ENCODE assay signal across 8 mouse cellular contexts in genomic region chr11:3330566-3330965, GRCm38 (mm10). TPM values are rescaled to one million over a fixed set of nuclear protein-coding genes. Genes with fewer than 3 reads are reported as not detected.
DNase-seq lines count a peak whose midpoint lies in the region; ATAC-seq and TF ChIP-seq lines count a peak whose summit lies in the region.

No protein-coding gene starts in this region.

- no peaks in the 10 kb centered on the region for H3K9me3 ChIP-seq in ES-Bruce4 (replicated peaks; ENCODE audit: control insufficient read depth, insufficient read depth, low read length, poor library complexity, severe bottlenecking)
- no peaks in the 10 kb centered on the region for H3K9me3 ChIP-seq in neural tube, embryonic 15.5 days (replicated peaks)

- WGBS in lung, adult 2 months = 2% methylated on average over 9 of the region's 9 CpGs
- under 1% methylated on average over 9 of the region's 9 CpGs for WGBS in neural tube, embryonic 15.5 days

- no peaks in the 10 kb centered on the region for H3K27me3 ChIP-seq in ES-Bruce4 (ENCODE audit: control insufficient read depth, insufficient read depth, low read length, poor library complexity, severe bottlenecking)
- H3K27me3 ChIP-seq in neural tube, embryonic 15.5 days (replicated peaks) = no peaks in the 10 kb centered on the region

- TF ChIP-seq CTCF in ES-Bruce4 (IDR thresholded peaks at IDR 0.05; ENCODE audit: low read depth, low read length) = peak; percentile 44
- peak; percentile 30; the same call in 1 of the 2 replicates for TF ChIP-seq CTCF in lung, adult 2 months (IDR thresholded peaks at IDR 0.05; ENCODE audit: insufficient read depth, low read length)

- H3K36me3 ChIP-seq in ES-Bruce4 (ENCODE audit: control insufficient read depth, insufficient read depth, low read length, poor library complexity, severe bottlenecking) = no peaks in the 10 kb centered on the region
- H3K36me3 ChIP-seq in neural tube, embryonic 15.5 days = peaks cover 11% of the 10 kb centered on the region; the same call in 1 of the 2 replicates

- TF ChIP-seq EP300 in ES-Bruce4 (IDR thresholded peaks at IDR 0.05; ENCODE audit: insufficient read depth, low read depth, low read length) = no peak

- H3K9ac ChIP-seq in ES-Bruce4 (ENCODE audit: low read depth, poor library complexity, severe bottlenecking) = peak overlapping the region; percentile 84
- H3K9ac ChIP-seq in neural tube, embryonic 15.5 days (replicated peaks) = peak overlapping the region; percentile 60

- H3K4me3 ChIP-seq in ES-Bruce4 (ENCODE audit: low read depth, low read length) = peak overlapping the region; percentile 51
- H3K4me3 ChIP-seq in lung, adult 2 months (replicated peaks; ENCODE audit: extremely low read depth, low read depth, low read length) = peak overlapping the region; percentile 73
- peak overlapping the region; percentile 61 for H3K4me3 ChIP-seq in neural tube, embryonic 15.5 days (replicated peaks)

- peak overlapping the region; percentile 100 for H3K4me2 ChIP-seq in neural tube, embryonic 15.5 days

- peaks cover 9% of the 10 kb centered on the region for H3K4me1 ChIP-seq in ES-Bruce4 (ENCODE audit: control insufficient read depth, insufficient read depth, low read length)
- peaks cover 17% of the 10 kb centered on the region for H3K4me1 ChIP-seq in lung, adult 2 months (ENCODE audit: control insufficient read depth, insufficient read depth, low read length)
- peaks cover 40% of the 10 kb centered on the region for H3K4me1 ChIP-seq in neural tube, embryonic 15.5 days

- TF ChIP-seq POLR2A in ES-Bruce4 (IDR thresholded peaks at IDR 0.05; ENCODE audit: insufficient read depth, low read length) = no peak
- TF ChIP-seq POLR2A in lung, adult 2 months (IDR thresholded peaks at IDR 0.05; ENCODE audit: borderline replicate concordance, extremely low read depth, low read depth, low read length) = peak; percentile 65; the same call in 1 of the 2 replicates

- ATAC-seq in neural tube, embryonic 15.5 days (ENCODE audit: low FRiP score) = peak; percentile 43; the same call in 1 of the 2 replicates

- H3K27ac ChIP-seq in ES-Bruce4 (ENCODE audit: insufficient read depth, low read length) = no peak overlapping the region
- peak overlapping the region; percentile 84 for H3K27ac ChIP-seq in neural tube, embryonic 15.5 days (replicated peaks)

- DNase-seq in cerebellum, adult 11-12 months = peak; percentile 94
- peak; percentile 59 for DNase-seq in forelimb bud, embryonic 11.5 days (ENCODE audit: low read depth, low spot score)
- DNase-seq in heart, postnatal 4 days = peak; percentile 90
- peak; percentile 89 to 90 for DNase-seq in layer of hippocampus, adult 8-10 months (ENCODE audit: low spot score in 2 of 2)
- peak; percentile 74 for DNase-seq in lung, adult 2 months
- DNase-seq in testis, postnatal 10 days (ENCODE audit: low spot score) = peak; percentile 89

RNA-seq across cellular contexts. Expression of gene Pik3ip1, which starts 0.4 kb away (rescaled TPM):
- 17.0 TPM in 2 replicates for polyA plus RNA-seq in ES-Bruce4 (2011; ENCODE audit: insufficient read depth, insufficient read length, low read depth, missing spikeins)
- 10 to 100 TPM; 11.7 to 12.0 TPM for total RNA-seq in heart, postnatal 4 days (2021)
- total RNA-seq in layer of hippocampus, adult 8-10 months (2022) = 10 to 100 TPM; 38.2 to 53.1 (median 46.4) TPM
- 23.2 and 38.3 TPM in 2 replicates for polyA plus RNA-seq in lung, adult 2 months (2012; rRNA removed)
- 28.7 and 35.3 TPM in 2 replicates for polyA plus RNA-seq in neural tube, embryonic 15.5 days (2015; fragmentation: Nextera tagmentation; extraction: Ambion mirVana)

RNA-seq across cellular contexts. Expression of gene Patz1, which starts 41.9 kb away (rescaled TPM):
- polyA plus RNA-seq in ES-Bruce4 (2011; ENCODE audit: insufficient read depth, insufficient read length, low read depth, missing spikeins) = 55.6 and 62.5 TPM in 2 replicates
- total RNA-seq in heart, postnatal 4 days (2021) = 10 to 100 TPM; 38.5 to 41.6 TPM
- total RNA-seq in layer of hippocampus, adult 8-10 months (2022) = 10 to 100 TPM; 53.5 to 58.4 (median 56.7) TPM
- 40.3 and 50.9 TPM in 2 replicates for polyA plus RNA-seq in lung, adult 2 months (2012; rRNA removed)
- polyA plus RNA-seq in neural tube, embryonic 15.5 days (2015; fragmentation: Nextera tagmentation; extraction: Ambion mirVana) = 39.5 and 49.2 TPM in 2 replicates
